ENCODE assay signal across 17 mouse cellular contexts in genomic region chr7:131465117-131465601, GRCm38 (mm10). TPM values are rescaled to one million over a fixed set of nuclear protein-coding genes. Genes with fewer than 3 reads are reported as not detected.
A peak's percentile ranks its signal among the peaks of the same experiment; 100 is the strongest.
DNase-seq lines count a peak whose midpoint lies in the region; ATAC-seq lines count a peak whose summit lies in the region.
"Had no signal": no experiment of that assay in that cellular context is flagged by ENCODE, and none has a peak within 500 bp of the region (broad histone marks: within the 10 kb centered on the region; RNA-seq: fewer than 3 reads in every experiment).

No protein-coding gene starts in this region.

- no peak overlapping the region for H3K4me3 ChIP-seq in hindbrain, embryonic 10.5 days
- H3K4me3 ChIP-seq in hindbrain, embryonic 14.5 days (replicated peaks; ENCODE audit: low read length): no peak overlapping the region
- H3K4me3 ChIP-seq in embryonic facial prominence, embryonic 14.5 days (ENCODE audit: low read depth, low read length): no peak overlapping the region
- H3K4me3 ChIP-seq in midbrain, embryonic 12.5 days: no peak overlapping the region
- no peak overlapping the region for H3K4me3 ChIP-seq in liver, embryonic 11.5 days (ENCODE audit: low read depth, low read length)
- H3K4me3 ChIP-seq: intestine, embryonic 15.5 days; kidney, embryonic 15.5 days; layer of hippocampus, adult 2 months; limb, embryonic 12.5 days; liver, embryonic 15.5 days had no signal

- 21% methylated on average over 3 of the region's 3 CpGs for WGBS in hindbrain, embryonic 10.5 days
- 10% methylated on average over 3 of the region's 3 CpGs for WGBS in hindbrain, embryonic 14.5 days
- WGBS in embryonic facial prominence, embryonic 14.5 days: 46% methylated on average over 3 of the region's 3 CpGs
- 7% methylated on average over 3 of the region's 3 CpGs for WGBS in midbrain, embryonic 12.5 days
- 67% methylated on average over 3 of the region's 3 CpGs for WGBS in liver, embryonic 11.5 days

- peaks cover 60% of the 10 kb centered on the region for H3K27me3 ChIP-seq in hindbrain, embryonic 10.5 days (ENCODE audit: insufficient read depth, poor library complexity, severe bottlenecking)
- no peaks in the 10 kb centered on the region for H3K27me3 ChIP-seq in hindbrain, embryonic 14.5 days (ENCODE audit: control insufficient read depth, insufficient read depth, low read length)
- no peaks in the 10 kb centered on the region for H3K27me3 ChIP-seq in embryonic facial prominence, embryonic 14.5 days (replicated peaks; ENCODE audit: control insufficient read depth, insufficient read depth, low read length)
- H3K27me3 ChIP-seq in midbrain, embryonic 12.5 days: peaks cover 42% of the 10 kb centered on the region
- H3K27me3 ChIP-seq in liver, embryonic 11.5 days (replicated peaks; ENCODE audit: control insufficient read depth, insufficient read depth, low read length): no peaks in the 10 kb centered on the region
- H3K27me3 ChIP-seq: intestine, embryonic 15.5 days; kidney, embryonic 15.5 days; limb, embryonic 12.5 days; liver, embryonic 15.5 days had no signal

- H3K4me2 ChIP-seq in hindbrain, embryonic 14.5 days (replicated peaks): no peak overlapping the region
- H3K4me2 ChIP-seq in embryonic facial prominence, embryonic 14.5 days (ENCODE audit: low read depth, low read length): no peak overlapping the region
- H3K4me2 ChIP-seq in midbrain, embryonic 12.5 days (replicated peaks): peak overlapping the region; percentile 9; the same call in 1 of the 2 replicates
- H3K4me2 ChIP-seq in liver, embryonic 11.5 days: no peak overlapping the region
- H3K4me2 ChIP-seq: intestine, embryonic 15.5 days; kidney, embryonic 15.5 days; limb, embryonic 12.5 days; liver, embryonic 15.5 days had no signal

- H3K4me1 ChIP-seq in hindbrain, embryonic 10.5 days (replicated peaks): peaks cover 40% of the 10 kb centered on the region
- H3K4me1 ChIP-seq in hindbrain, embryonic 14.5 days (replicated peaks; ENCODE audit: control insufficient read depth, insufficient read depth, low read length): no peaks in the 10 kb centered on the region
- no peaks in the 10 kb centered on the region for H3K4me1 ChIP-seq in embryonic facial prominence, embryonic 14.5 days (ENCODE audit: control insufficient read depth, insufficient read depth, low read length)
- H3K4me1 ChIP-seq in midbrain, embryonic 12.5 days: peaks cover 21% of the 10 kb centered on the region
- no peaks in the 10 kb centered on the region for H3K4me1 ChIP-seq in liver, embryonic 11.5 days (replicated peaks; ENCODE audit: control insufficient read depth, insufficient read depth, low read length)
- H3K4me1 ChIP-seq: intestine, embryonic 15.5 days; kidney, embryonic 15.5 days; limb, embryonic 12.5 days; liver, embryonic 15.5 days had no signal

- peak overlapping the region; percentile 79 for H3K27ac ChIP-seq in hindbrain, embryonic 10.5 days
- H3K27ac ChIP-seq in hindbrain, embryonic 14.5 days: no peak overlapping the region
- H3K27ac ChIP-seq in embryonic facial prominence, embryonic 14.5 days (replicated peaks; ENCODE audit: low read depth, low read length): no peak overlapping the region
- H3K27ac ChIP-seq in midbrain, embryonic 12.5 days (replicated peaks): 0 out of 2 replicates have a peak overlapping the region, but pooled peaks have one; percentile 61
- H3K27ac ChIP-seq in liver, embryonic 11.5 days (ENCODE audit: low read depth, low read length): no peak overlapping the region
- H3K27ac ChIP-seq: intestine, embryonic 15.5 days; kidney, embryonic 15.5 days; layer of hippocampus, adult 2 months; limb, embryonic 12.5 days; liver, embryonic 15.5 days had no signal

- no peak overlapping the region for H3K9ac ChIP-seq in hindbrain, embryonic 14.5 days
- H3K9ac ChIP-seq in embryonic facial prominence, embryonic 14.5 days (ENCODE audit: low read depth, low read length): no peak overlapping the region
- H3K9ac ChIP-seq in midbrain, embryonic 12.5 days (replicated peaks): no peak overlapping the region
- H3K9ac ChIP-seq in liver, embryonic 11.5 days (ENCODE audit: low read depth, low read length): no peak overlapping the region
- H3K9ac ChIP-seq: intestine, embryonic 15.5 days; kidney, embryonic 15.5 days; limb, embryonic 12.5 days; liver, embryonic 15.5 days had no signal

- DNase-seq in hindbrain, embryonic 10.5 days (ENCODE audit: low spot score): peak; percentile 11
- no peak for DNase-seq in hindbrain, embryonic 14.5 days (ENCODE audit: low spot score)
- DNase-seq in R1 (ENCODE audit: low read depth, low spot score): peak; percentile 11
- peak; percentile 9 for DNase-seq in embryonic facial prominence, embryonic 14.5 days (ENCODE audit: low spot score)
- no peak for DNase-seq in lung, postnatal 25 days (ENCODE audit: low spot score)
- DNase-seq in liver, embryonic 11.5 days (ENCODE audit: low spot score): no peak
- DNase-seq: B cell, adult 2 months; cerebellum, adult 8-10 months; heart, postnatal 10 days; lung, postnatal 14 days had no signal

- H3K36me3 ChIP-seq in hindbrain, embryonic 10.5 days: no peaks in the 10 kb centered on the region
- H3K36me3 ChIP-seq in hindbrain, embryonic 14.5 days (replicated peaks; ENCODE audit: control insufficient read depth, insufficient read depth): no peaks in the 10 kb centered on the region
- no peaks in the 10 kb centered on the region for H3K36me3 ChIP-seq in embryonic facial prominence, embryonic 14.5 days (ENCODE audit: control insufficient read depth, insufficient read depth, low read length)
- no peaks in the 10 kb centered on the region for H3K36me3 ChIP-seq in midbrain, embryonic 12.5 days
- no peaks in the 10 kb centered on the region for H3K36me3 ChIP-seq in liver, embryonic 11.5 days (ENCODE audit: control insufficient read depth, insufficient read depth, low read length)
- H3K36me3 ChIP-seq: intestine, embryonic 15.5 days; kidney, embryonic 15.5 days; limb, embryonic 12.5 days; liver, embryonic 15.5 days had no signal

- H3K9me3 ChIP-seq in hindbrain, embryonic 10.5 days: peaks cover 9% of the 10 kb centered on the region
- no peaks in the 10 kb centered on the region for H3K9me3 ChIP-seq in hindbrain, embryonic 14.5 days (ENCODE audit: control insufficient read depth, low read length)
- H3K9me3 ChIP-seq in embryonic facial prominence, embryonic 14.5 days (ENCODE audit: control insufficient read depth, low read length): no peaks in the 10 kb centered on the region
- peaks cover 5% of the 10 kb centered on the region; the same call in 1 of the 2 replicates for H3K9me3 ChIP-seq in midbrain, embryonic 12.5 days
- H3K9me3 ChIP-seq in liver, embryonic 11.5 days (ENCODE audit: control insufficient read depth, low read length): no peaks in the 10 kb centered on the region
- H3K9me3 ChIP-seq: intestine, embryonic 15.5 days; kidney, embryonic 15.5 days; liver, embryonic 15.5 days had no signal

- no peak; the same call in 1 of the 2 replicates for ATAC-seq in hindbrain, embryonic 14.5 days (ENCODE audit: low FRiP score)
- no peak for ATAC-seq in embryonic facial prominence, embryonic 14.5 days (ENCODE audit: low read depth)
- ATAC-seq in midbrain, embryonic 12.5 days (ENCODE audit: low FRiP score, low read depth): peak; percentile 74
- ATAC-seq in erythroblast, adult 5-6 weeks (replicated peaks; ENCODE audit: low FRiP score, poor library complexity, severe bottlenecking): no peak
- no peak for ATAC-seq in liver, embryonic 11.5 days (replicated peaks; ENCODE audit: low FRiP score)
- ATAC-seq: intestine, embryonic 15.5 days had no signal

RNA-seq across cellular contexts. Expression of gene Acadsb, which starts 54.8 kb away (rescaled TPM):
- 63.0 and 68.4 TPM in 2 replicates for polyA plus RNA-seq in hindbrain, embryonic 10.5 days (2016; fragmentation: Nextera tagmentation; extraction: Ambion mirVana)
- polyA plus RNA-seq in hindbrain, embryonic 14.5 days (2014; fragmentation: Nextera tagmentation; extraction: Ambion mirVana): 91.3 and 101 TPM in 2 replicates
- polyA plus RNA-seq in embryonic facial prominence, embryonic 14.5 days (2014; fragmentation: Nextera tagmentation; extraction: Ambion mirVana): 91.3 and 109 TPM in 2 replicates
- polyA plus RNA-seq in midbrain, embryonic 12.5 days (2016; fragmentation: Nextera tagmentation; extraction: Ambion mirVana): 90.7 and 98.2 TPM in 2 replicates
- 3.8 and 15.0 TPM in 2 replicates for total RNA-seq in erythroblast, adult 5-6 weeks (2015; ENCODE audit: low replicate concordance)
- total RNA-seq in erythroblast, adult 5-6 weeks (2017; ENCODE audit: low replicate concordance): 13.1 and 19.5 TPM in 2 replicates
- polyA plus RNA-seq in liver, embryonic 11.5 days (2014; fragmentation: Nextera tagmentation; extraction: Ambion mirVana): 50.8 and 54.8 TPM in 2 replicates

RNA-seq across cellular contexts. Expression of gene Ikzf5, which starts 54.8 kb away (rescaled TPM):
- polyA plus RNA-seq in hindbrain, embryonic 10.5 days (2016; fragmentation: Nextera tagmentation; extraction: Ambion mirVana): 15.2 and 16.3 TPM in 2 replicates
- polyA plus RNA-seq in hindbrain, embryonic 14.5 days (2014; fragmentation: Nextera tagmentation; extraction: Ambion mirVana): 15.7 and 18.0 TPM in 2 replicates
- 15.3 and 16.5 TPM in 2 replicates for polyA plus RNA-seq in embryonic facial prominence, embryonic 14.5 days (2014; fragmentation: Nextera tagmentation; extraction: Ambion mirVana)
- polyA plus RNA-seq in midbrain, embryonic 12.5 days (2016; fragmentation: Nextera tagmentation; extraction: Ambion mirVana): 20.9 and 23.6 TPM in 2 replicates
- total RNA-seq in erythroblast, adult 5-6 weeks (2015; ENCODE audit: low replicate concordance): 29.3 and 48.6 TPM in 2 replicates
- total RNA-seq in erythroblast, adult 5-6 weeks (2017; ENCODE audit: low replicate concordance): 24.5 and 33.7 TPM in 2 replicates
- polyA plus RNA-seq in liver, embryonic 11.5 days (2014; fragmentation: Nextera tagmentation; extraction: Ambion mirVana): 20.6 and 21.1 TPM in 2 replicates

Comparison
In these comparisons a context has a peak if more than half of its experiments do, and no peak if none do; other contexts are left out.
1. DNase-seq: peak in hindbrain, embryonic 10.5 days (single experiment), R1 (single experiment) and embryonic facial prominence, embryonic 14.5 days (single experiment); none in hindbrain, embryonic 14.5 days (single experiment), lung, postnatal 25 days (single experiment) and liver, embryonic 11.5 days (single experiment).
2. H3K27ac ChIP-seq: peak in hindbrain, embryonic 10.5 days (single experiment) and midbrain, embryonic 12.5 days (single experiment); none in hindbrain, embryonic 14.5 days (single experiment), embryonic facial prominence, embryonic 14.5 days (single experiment) and liver, embryonic 11.5 days (single experiment).